Mouse (Mus musculus): Measurements from ENCODE around the gene Slc25a51.
"Not testable (repeated sequence)": the region's sequence is repeated elsewhere in the genome, so short reads cannot be mapped to it uniquely, and the experiment has no call there.

Gene Slc25a51

GRCm38 (mm10) chr4:45422640-45423039, 14.1 kb upstream of the Slc25a51 start:
- DNase-seq = no peak

GRCm38 (mm10) chr4:45421519-45422260, 13.1 kb upstream of the Slc25a51 start:
- DNase-seq = no peak

- DNase-seq = no peak
Observed at GRCm38 (mm10) chr4:45420733-45421132, 12.2 kb upstream of the Slc25a51 start.

GRCm38 (mm10) chr4:45419051-45419450, 10.5 kb upstream of the Slc25a51 start:
- no peak for DNase-seq

GRCm38 (mm10) chr4:45418229-45418950, 9.8 kb upstream of the Slc25a51 start:
- peak; percentile 55 to 74 for DNase-seq

- DNase-seq = peak in 1 of 2 experiments; percentile 48
Observed at GRCm38 (mm10) chr4:45416314-45416713, 7.7 kb upstream of the Slc25a51 start.

- DNase-seq = no peak
Observed at GRCm38 (mm10) chr4:45413674-45414338, 5.2 kb upstream of the Slc25a51 start.

GRCm38 (mm10) chr4:45412433-45413192, 4.0 kb upstream of the Slc25a51 start:
- DNase-seq = no peak

GRCm38 (mm10) chr4:45411181-45411790, 2.7 kb upstream of the Slc25a51 start:
- no peak for DNase-seq

- peak; percentile 57 to 74 for DNase-seq
Observed at GRCm38 (mm10) chr4:45409270-45409669, 704 bp upstream of the Slc25a51 start.

GRCm38 (mm10) chr4:45407703-45408334, 747 bp downstream of the Slc25a51 start:
- DNase-seq = peak in 1 of 2 experiments; percentile 68

- no peak for DNase-seq
Observed at GRCm38 (mm10) chr4:45407001-45407702, 1.4 kb downstream of the Slc25a51 start.

- no peak for DNase-seq
Observed at GRCm38 (mm10) chr4:45406397-45406796, 2.2 kb downstream of the Slc25a51 start.

- no peak for DNase-seq
Observed at GRCm38 (mm10) chr4:45405315-45405714, 3.3 kb downstream of the Slc25a51 start.

- no peak for DNase-seq
Observed at GRCm38 (mm10) chr4:45404086-45404485, 4.5 kb downstream of the Slc25a51 start.

GRCm38 (mm10) chr4:45403499-45403878, 5.1 kb downstream of the Slc25a51 start:
- DNase-seq = no peak

GRCm38 (mm10) chr4:45402878-45403498, 5.6 kb downstream of the Slc25a51 start:
- no peak for DNase-seq

GRCm38 (mm10) chr4:45402281-45402680, 6.3 kb downstream of the Slc25a51 start:
- no peak for DNase-seq

GRCm38 (mm10) chr4:45399421-45400210, 8.9 kb downstream of the Slc25a51 start:
- DNase-seq = no peak

GRCm38 (mm10) chr4:45398315-45398714, 10.3 kb downstream of the Slc25a51 start:
- DNase-seq = not testable (repeated sequence)

Data from cerebellum, postnatal 25 days (tissue).